Mouse (Mus musculus): Measurements from ENCODE around the gene Zbtb16. TPM values are rescaled to one million over a fixed set of nuclear protein-coding genes. Genes with fewer than 3 reads are reported as not detected.

Zbtb16 gene
- total and polyA plus RNA-seq, 3 experiments: 10.6 to 45.5 (median 20.0) TPM

DNA sequence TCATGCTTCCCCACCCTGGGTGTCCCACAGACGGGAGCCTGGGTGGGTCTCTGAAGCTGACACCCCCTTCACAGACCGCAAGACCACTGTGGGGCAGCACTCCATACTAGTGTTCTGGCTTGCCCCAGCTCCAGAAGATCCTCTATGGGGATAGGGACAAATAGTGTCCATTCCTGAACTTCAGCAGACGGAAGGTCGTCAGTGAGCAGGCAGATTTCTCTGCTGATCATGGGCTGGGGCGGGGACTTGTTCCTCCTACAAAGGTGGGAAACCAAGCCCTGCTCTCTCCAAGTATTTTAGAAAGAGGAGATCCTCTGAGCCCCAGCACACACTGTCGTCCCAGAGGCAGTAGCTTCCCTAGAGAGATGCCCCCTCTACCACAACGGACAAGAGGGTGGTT lies 142.3 kb downstream of the Zbtb16 start:
- DNase-seq (ENCODE audit: low spot score) (no peak), ATAC-seq (ENCODE audit: extremely low read depth, insufficient number of reproducible peaks, low FRiP score, poor library complexity, severe bottlenecking) (no peak)
- Histone ChIP-seq H3K27me3 (ENCODE audit: insufficient read depth, low read length) (no peaks in the 10 kb centered on the region; the same call in 1 of the 2 replicates), H3K36me3 (replicated peaks) (peaks cover 72% of the 10 kb centered on the region), H3K9me3 (replicated peaks) (no peaks in the 10 kb centered on the region), H3K4me1 (ENCODE audit: insufficient read depth, low read depth, low read length) (peaks cover 48% of the 10 kb centered on the region), H3K4me3 (ENCODE audit: low read depth, low read length) (no peak overlapping the region)
- no peak for TF ChIP-seq GATA1 (IDR thresholded peaks at IDR 0.05; ENCODE audit: borderline replicate concordance, low read length)
- TF ChIP-seq CTCF (IDR thresholded peaks at IDR 0.05; ENCODE audit: low read depth, low read length): no peak
- no peak for TF ChIP-seq TAL1 (conservative IDR thresholded peaks at IDR 0.05; ENCODE audit: low read depth, low read length)
- no peak for TF ChIP-seq POLR2AphosphoS5 (IDR thresholded peaks at IDR 0.05; ENCODE audit: insufficient replicate concordance, low read depth, low read length)
- no peak for TF ChIP-seq GATA2 (IDR thresholded peaks at IDR 0.05; ENCODE audit: borderline replicate concordance, low read depth, low read length)

DNA sequence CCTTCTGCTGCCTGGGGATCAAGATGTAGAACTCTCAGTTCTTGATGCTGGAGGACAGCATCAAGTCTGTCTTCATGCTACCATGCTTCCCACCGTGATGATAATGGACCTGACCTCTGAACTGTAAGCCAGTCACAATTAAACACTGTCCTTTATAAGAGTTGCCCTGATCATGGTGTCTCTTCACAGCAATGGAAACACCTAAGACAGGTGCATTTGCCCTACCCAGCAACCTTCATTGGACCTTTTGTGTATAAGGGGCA lies 146.4 kb downstream of the Zbtb16 start:
- H3K36me3 ChIP-seq (replicated peaks): peaks cover 65% of the 10 kb centered on the region
- H3K4me1 ChIP-seq (ENCODE audit: insufficient read depth, low read depth, low read length): peaks cover 26% of the 10 kb centered on the region
- no peaks in the 10 kb centered on the region for H3K27me3 ChIP-seq (ENCODE audit: insufficient read depth, low read length)
- DNase-seq (ENCODE audit: low spot score) (no peak), ATAC-seq (ENCODE audit: extremely low read depth, insufficient number of reproducible peaks, low FRiP score, poor library complexity, severe bottlenecking) (no peak)
- TF ChIP-seq GATA2 (IDR thresholded peaks at IDR 0.05; ENCODE audit: borderline replicate concordance, low read depth, low read length): no peak
- no peak for TF ChIP-seq TAL1 (conservative IDR thresholded peaks at IDR 0.05; ENCODE audit: low read depth, low read length)
- TF ChIP-seq CTCF (IDR thresholded peaks at IDR 0.05; ENCODE audit: low read depth, low read length): no peak
- TF ChIP-seq GATA1 (IDR thresholded peaks at IDR 0.05; ENCODE audit: borderline replicate concordance, low read length): no peak
- TF ChIP-seq POLR2AphosphoS5 (IDR thresholded peaks at IDR 0.05; ENCODE audit: insufficient replicate concordance, low read depth, low read length): no peak
- H3K4me3 ChIP-seq (ENCODE audit: low read depth, low read length): no peak overlapping the region
- no peaks in the 10 kb centered on the region for H3K9me3 ChIP-seq (replicated peaks)

DNA sequence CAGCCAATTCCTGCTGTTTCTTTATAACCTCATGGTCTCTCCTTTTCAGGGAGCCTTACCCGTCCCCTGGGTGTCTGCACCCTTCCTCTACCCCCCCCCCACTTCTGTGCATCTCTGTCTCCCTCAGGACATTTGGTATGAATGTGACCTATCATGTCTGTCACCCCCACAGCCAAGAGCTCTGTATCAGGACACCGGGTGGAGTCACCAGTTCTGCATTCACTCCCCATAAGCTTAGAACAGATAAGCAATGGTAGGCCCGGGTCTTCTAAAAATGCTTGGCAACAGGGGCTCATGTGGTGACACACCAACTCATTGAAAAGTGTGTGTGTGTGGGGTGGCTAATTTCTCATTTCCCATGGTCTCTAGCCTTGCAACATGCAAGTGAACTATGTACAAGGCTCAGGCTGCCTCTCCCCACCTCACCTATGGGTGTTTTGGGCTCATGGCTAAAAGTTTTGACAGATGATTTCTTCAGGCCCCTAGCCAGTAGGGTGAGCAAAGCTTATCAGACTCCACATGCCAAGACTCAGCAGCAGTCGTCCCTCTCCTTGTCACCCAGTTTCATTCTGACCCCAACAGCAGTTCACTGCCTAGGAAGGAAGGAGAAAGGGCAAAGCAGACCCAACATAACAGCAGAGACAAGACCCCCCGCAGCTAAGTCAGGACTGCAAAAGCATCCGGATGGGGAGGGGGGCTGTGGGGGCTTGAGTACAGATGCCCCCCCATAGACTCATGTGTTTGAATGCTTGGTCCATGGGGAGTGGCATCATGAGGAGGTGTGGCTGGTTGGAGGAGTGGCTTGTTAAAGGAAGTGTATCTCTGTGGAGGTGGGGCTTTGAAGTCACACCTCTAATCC lies 146.9 kb downstream of the Zbtb16 start:
- Histone ChIP-seq H3K9me3 (replicated peaks) (no peaks in the 10 kb centered on the region), H3K36me3 (replicated peaks) (peaks cover 68% of the 10 kb centered on the region), H3K4me3 (ENCODE audit: low read depth, low read length) (no peak overlapping the region), H3K27me3 (ENCODE audit: insufficient read depth, low read length) (no peaks in the 10 kb centered on the region), H3K4me1 (ENCODE audit: insufficient read depth, low read depth, low read length) (peaks cover 26% of the 10 kb centered on the region)
- DNase-seq (ENCODE audit: low spot score) (no peak), ATAC-seq (ENCODE audit: extremely low read depth, insufficient number of reproducible peaks, low FRiP score, poor library complexity, severe bottlenecking) (peak; percentile 15; the same call in 1 of the 2 replicates)
- TF ChIP-seq POLR2AphosphoS5 (IDR thresholded peaks at IDR 0.05; ENCODE audit: insufficient replicate concordance, low read depth, low read length) (no peak), GATA2 (IDR thresholded peaks at IDR 0.05; ENCODE audit: borderline replicate concordance, low read depth, low read length) (no peak), TAL1 (conservative IDR thresholded peaks at IDR 0.05; ENCODE audit: low read depth, low read length) (no peak), GATA1 (IDR thresholded peaks at IDR 0.05; ENCODE audit: borderline replicate concordance, low read length) (no peak), CTCF (IDR thresholded peaks at IDR 0.05; ENCODE audit: low read depth, low read length) (no peak)

DNA sequence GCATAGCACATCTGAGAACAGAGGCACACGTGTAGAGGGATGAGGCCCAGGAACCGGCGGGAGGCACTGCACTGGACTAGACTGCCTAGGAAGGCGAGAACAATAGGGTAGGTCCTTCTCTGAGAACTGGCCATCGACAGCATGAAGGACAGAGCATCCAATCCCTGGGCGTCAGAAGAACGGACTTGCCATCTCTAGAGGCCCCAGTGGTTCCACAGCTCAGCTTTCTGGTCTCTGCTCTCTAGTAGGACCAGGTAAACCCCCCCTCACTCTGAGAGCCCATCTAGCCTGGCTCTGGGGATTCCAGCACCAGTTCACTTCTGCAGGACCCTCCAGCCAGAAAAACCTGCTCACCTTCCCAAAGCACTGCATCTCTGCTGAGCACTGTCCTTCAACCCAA lies 148.1 kb downstream of the Zbtb16 start:
- Histone ChIP-seq H3K9me3 (replicated peaks) (no peaks in the 10 kb centered on the region), H3K4me1 (ENCODE audit: insufficient read depth, low read depth, low read length) (peaks cover 20% of the 10 kb centered on the region), H3K4me3 (ENCODE audit: low read depth, low read length) (no peak overlapping the region), H3K27me3 (ENCODE audit: insufficient read depth, low read length) (no peaks in the 10 kb centered on the region), H3K36me3 (replicated peaks) (peaks cover 63% of the 10 kb centered on the region)
- no peak for ATAC-seq (ENCODE audit: extremely low read depth, insufficient number of reproducible peaks, low FRiP score, poor library complexity, severe bottlenecking)
- DNase-seq (ENCODE audit: low spot score): no peak
- no peak for TF ChIP-seq GATA1 (IDR thresholded peaks at IDR 0.05; ENCODE audit: borderline replicate concordance, low read length)
- TF ChIP-seq TAL1 (conservative IDR thresholded peaks at IDR 0.05; ENCODE audit: low read depth, low read length): no peak
- TF ChIP-seq CTCF (IDR thresholded peaks at IDR 0.05; ENCODE audit: low read depth, low read length): no peak
- no peak for TF ChIP-seq GATA2 (IDR thresholded peaks at IDR 0.05; ENCODE audit: borderline replicate concordance, low read depth, low read length)
- no peak for TF ChIP-seq POLR2AphosphoS5 (IDR thresholded peaks at IDR 0.05; ENCODE audit: insufficient replicate concordance, low read depth, low read length)

DNA sequence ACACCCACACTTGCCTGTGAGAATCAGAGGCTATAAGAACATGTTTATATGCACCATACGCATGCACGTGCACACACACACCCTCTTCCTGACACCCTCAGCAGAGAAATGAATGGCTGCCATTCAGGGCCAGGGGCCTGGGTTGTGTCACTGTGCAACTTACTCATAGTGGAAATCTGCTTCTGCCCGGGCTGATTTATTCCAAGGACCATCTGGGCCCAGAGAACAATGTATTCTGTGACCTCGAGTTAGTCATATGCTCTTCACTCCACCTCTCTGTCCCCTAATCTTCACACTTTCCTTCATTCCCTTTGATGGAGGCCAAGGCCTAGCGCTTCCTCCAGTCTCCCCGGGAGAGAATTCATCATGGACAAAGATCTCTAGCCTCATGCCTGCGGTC lies 150.3 kb downstream of the Zbtb16 start:
- Histone ChIP-seq H3K4me1 (ENCODE audit: insufficient read depth, low read depth, low read length) (peaks cover 20% of the 10 kb centered on the region), H3K27me3 (ENCODE audit: insufficient read depth, low read length) (no peaks in the 10 kb centered on the region), H3K9me3 (replicated peaks) (no peaks in the 10 kb centered on the region), H3K4me3 (ENCODE audit: low read depth, low read length) (no peak overlapping the region), H3K36me3 (replicated peaks) (peaks cover 67% of the 10 kb centered on the region)
- DNase-seq (ENCODE audit: low spot score) (no peak), ATAC-seq (ENCODE audit: extremely low read depth, insufficient number of reproducible peaks, low FRiP score, poor library complexity, severe bottlenecking) (no peak)
- TF ChIP-seq GATA1 (IDR thresholded peaks at IDR 0.05; ENCODE audit: borderline replicate concordance, low read length) (no peak), GATA2 (IDR thresholded peaks at IDR 0.05; ENCODE audit: borderline replicate concordance, low read depth, low read length) (no peak), POLR2AphosphoS5 (IDR thresholded peaks at IDR 0.05; ENCODE audit: insufficient replicate concordance, low read depth, low read length) (no peak), CTCF (IDR thresholded peaks at IDR 0.05; ENCODE audit: low read depth, low read length) (no peak), TAL1 (conservative IDR thresholded peaks at IDR 0.05; ENCODE audit: low read depth, low read length) (no peak)

DNA sequence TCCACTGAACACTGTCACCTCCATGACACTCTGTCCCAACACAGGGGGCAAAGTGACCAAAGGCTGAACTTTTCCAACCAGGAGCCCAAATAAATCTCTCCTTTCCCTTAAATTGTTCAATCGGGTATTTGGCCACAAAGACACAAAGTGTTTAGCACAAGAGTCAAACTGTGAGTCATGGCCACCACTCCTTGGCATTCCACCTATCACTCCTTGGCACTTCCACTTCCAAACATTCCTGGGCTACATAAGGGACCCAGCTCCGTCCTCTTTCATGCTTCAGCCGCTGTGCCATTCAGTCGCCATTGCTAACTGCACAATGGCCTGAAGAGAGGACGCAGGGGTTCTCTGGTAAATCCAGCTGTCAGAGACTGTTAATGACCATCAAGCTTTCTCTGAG lies 151.9 kb downstream of the Zbtb16 start:
- ATAC-seq (ENCODE audit: extremely low read depth, insufficient number of reproducible peaks, low FRiP score, poor library complexity, severe bottlenecking): no peak

More for the DNA sequence above, 151.9 kb downstream of the Zbtb16 start:
- peaks cover 13% of the 10 kb centered on the region for H3K4me1 ChIP-seq (ENCODE audit: insufficient read depth, low read depth, low read length)
- no peak for DNase-seq (ENCODE audit: low spot score)
- TF ChIP-seq GATA1 (IDR thresholded peaks at IDR 0.05; ENCODE audit: borderline replicate concordance, low read length) (no peak), CTCF (IDR thresholded peaks at IDR 0.05; ENCODE audit: low read depth, low read length) (no peak), POLR2AphosphoS5 (IDR thresholded peaks at IDR 0.05; ENCODE audit: insufficient replicate concordance, low read depth, low read length) (no peak), GATA2 (IDR thresholded peaks at IDR 0.05; ENCODE audit: borderline replicate concordance, low read depth, low read length) (no peak), TAL1 (conservative IDR thresholded peaks at IDR 0.05; ENCODE audit: low read depth, low read length) (no peak)
- H3K27me3 ChIP-seq (ENCODE audit: insufficient read depth, low read length): no peaks in the 10 kb centered on the region
- no peaks in the 10 kb centered on the region for H3K9me3 ChIP-seq (replicated peaks)
- no peak overlapping the region for H3K4me3 ChIP-seq (ENCODE audit: low read depth, low read length)
- peaks cover 67% of the 10 kb centered on the region for H3K36me3 ChIP-seq (replicated peaks)
